Mouse (Mus musculus) urinary bladder, postnatal 36 days (tissue): ENCODE results near the gene Skp2.

Experiments used
- DNase-seq, 2 experiments: peaks; one replicate each; pipeline ENCODE4 v3.0.0; 2022; ENCODE audit warnings: low spot score in 2 of 2, mixed read lengths in 1 of 2

The Skp2 gene

DNA sequence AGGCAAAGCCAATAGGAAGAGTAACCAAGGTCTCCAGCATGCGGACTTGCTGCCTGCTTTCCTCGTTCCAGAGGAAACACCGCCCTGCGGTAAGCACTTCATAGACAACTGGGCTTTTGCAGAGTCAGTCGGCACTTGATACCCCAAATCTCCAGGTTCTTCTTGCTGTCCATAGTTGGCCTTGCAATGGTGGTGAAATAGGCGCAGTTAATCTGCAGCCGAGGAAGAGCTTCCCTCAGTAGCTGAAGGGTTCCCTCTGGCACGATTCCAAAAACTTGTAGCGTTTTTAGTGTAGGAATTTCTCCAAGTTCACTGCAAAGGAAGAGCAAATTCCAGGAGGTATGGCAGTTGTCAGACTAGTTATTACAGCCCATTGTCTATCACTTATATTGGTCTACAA, 41.7 kb downstream of the Skp2 start:
- DNase-seq, result no peak

DNA sequence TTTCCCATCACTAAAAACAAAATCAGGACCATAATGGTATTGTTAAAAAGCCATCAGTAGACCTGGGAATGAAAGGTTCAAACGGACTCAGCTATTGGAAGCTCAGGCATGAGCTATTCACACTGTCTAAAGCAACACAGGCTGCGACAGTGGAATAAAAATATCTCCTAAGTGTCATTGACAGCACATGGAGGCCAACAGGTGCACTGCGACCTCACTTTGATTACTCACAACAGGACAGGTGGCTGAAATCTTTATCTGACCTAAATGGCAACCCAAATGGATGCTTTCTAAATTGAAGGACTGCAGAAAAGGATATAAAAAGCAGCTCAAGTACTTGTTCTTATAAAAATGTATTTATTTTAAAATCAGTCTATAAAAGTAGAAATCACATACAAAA, 43.6 kb downstream of the Skp2 start:
- no peak for DNase-seq

GRCm38 (mm10) chr15:9110526-9111347, 44.5 kb downstream of the Skp2 start:
- no peak for DNase-seq

- DNase-seq, result no peak
Measured at GRCm38 (mm10) chr15:9106303-9107074, 48.7 kb downstream of the Skp2 start.

GRCm38 (mm10) chr15:9100446-9101077, 54.7 kb downstream of the Skp2 start:
- no peak for DNase-seq

DNA sequence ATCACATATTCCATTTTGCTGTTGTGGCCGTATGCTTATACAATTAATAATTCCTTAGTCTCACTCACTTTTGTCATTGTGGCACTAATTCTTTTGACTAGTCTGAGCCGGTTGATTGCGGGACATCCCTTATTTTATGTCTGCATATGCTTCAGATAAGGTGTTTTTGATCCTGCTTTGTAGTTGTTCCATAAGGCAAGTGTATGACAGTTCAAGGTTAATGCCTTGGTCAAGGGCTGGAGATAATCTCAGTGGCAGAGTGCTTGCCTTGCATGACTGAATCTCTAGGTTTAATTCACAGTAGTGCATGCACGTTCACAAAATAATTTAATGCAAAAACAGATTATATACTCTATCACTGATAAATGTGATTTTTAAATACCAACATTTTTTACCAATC, 58.4 kb downstream of the Skp2 start:
- DNase-seq, result no peak

DNA sequence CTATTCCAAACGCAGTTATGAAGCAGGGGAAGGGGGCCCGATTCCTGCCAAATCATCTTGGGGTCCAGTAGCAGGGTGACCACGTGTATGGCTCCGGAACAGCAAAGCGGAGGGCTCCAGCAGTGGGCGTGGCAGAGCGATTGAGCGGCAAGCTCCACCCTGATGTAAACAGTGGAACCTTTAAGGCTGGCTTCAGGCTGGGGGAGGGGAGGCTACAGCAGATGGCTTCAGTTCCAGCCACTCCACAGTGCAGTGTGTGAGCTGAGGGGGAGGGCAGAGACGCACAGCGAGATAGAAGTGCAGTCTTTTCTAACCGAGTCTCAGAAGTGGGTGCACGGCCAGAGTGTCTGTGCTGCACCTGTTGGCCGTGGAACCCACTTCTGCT, 60.9 kb downstream of the Skp2 start:
- DNase-seq, result no peak

- no peak for DNase-seq
Measured at GRCm38 (mm10) chr15:9093598-9094365, 61.4 kb downstream of the Skp2 start.

DNA sequence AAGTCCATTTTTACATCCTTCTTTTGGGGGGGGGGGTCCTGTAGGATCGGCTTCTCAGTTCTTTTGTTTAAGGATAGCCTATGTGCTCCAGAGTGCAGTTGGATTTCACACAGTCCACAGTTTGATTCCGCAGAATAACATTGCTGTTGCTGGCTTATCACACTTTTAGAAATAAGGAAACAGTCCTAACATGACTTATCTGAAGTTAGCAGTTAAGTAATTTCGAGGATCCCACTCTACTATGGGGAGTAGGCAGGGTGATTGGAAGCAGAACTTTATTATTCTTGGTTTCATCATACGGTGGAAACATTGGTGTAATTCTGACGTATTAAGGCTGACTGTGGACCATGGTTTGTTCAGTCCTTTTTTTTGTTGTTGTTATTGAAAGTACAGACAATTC, 64.6 kb downstream of the Skp2 start:
- no peak for DNase-seq

DNA sequence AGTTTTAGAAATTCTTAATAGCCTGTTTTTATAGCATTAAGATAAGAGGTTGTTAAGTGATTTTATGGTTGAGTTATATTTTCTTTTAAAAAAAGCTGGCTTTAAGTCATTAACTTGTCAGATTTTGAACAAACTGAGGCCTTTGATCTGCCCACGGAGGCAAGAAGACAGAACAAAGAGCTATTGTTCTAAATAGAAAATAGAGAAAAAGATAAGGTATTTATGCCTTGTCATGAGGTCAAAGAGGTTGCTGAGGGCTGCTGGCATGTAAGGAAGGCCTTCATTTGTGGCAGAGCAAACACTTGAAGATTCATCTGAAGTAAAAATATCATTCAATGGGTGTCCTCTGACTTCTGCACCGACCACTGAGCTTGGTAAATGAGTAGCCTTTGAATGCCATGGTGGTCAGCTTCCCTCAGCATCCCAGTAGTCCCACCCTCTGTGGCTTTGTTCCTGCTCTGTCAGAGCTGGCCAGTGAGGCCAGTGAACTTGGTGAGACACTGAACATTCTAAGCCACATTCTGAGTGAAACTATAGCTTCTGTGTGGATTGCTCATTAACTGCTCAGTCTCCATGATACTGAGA, 66.0 kb downstream of the Skp2 start:
- DNase-seq, result no peak

- DNase-seq, result no peak
Measured at GRCm38 (mm10) chr15:9088683-9089072, 66.5 kb downstream of the Skp2 start.

- no peak for DNase-seq
Measured at GRCm38 (mm10) chr15:9087895-9088682, 67.1 kb downstream of the Skp2 start.

- no peak for DNase-seq
Measured at GRCm38 (mm10) chr15:9087421-9087820, 67.8 kb downstream of the Skp2 start.

DNA sequence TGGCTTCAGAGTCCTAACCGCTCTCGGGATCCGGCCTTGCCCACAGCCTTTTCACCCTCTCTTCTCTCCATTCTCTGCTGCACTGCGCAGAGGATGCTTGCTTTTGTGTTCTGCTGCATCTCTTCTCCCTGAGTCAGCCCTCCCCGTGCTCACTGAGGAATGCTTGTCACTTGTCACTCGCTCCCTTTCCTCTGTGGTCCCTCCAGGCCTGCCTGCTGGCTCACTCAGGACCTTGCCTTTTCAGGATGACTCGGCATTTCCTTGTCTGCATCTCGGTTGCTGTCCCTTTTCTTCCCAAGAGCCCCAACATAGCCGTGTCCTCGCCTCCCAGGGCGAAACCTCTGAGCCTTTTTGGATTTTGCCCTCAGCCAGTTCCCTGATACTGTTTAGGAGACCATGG, 68.4 kb downstream of the Skp2 start:
- DNase-seq, result no peak

DNA sequence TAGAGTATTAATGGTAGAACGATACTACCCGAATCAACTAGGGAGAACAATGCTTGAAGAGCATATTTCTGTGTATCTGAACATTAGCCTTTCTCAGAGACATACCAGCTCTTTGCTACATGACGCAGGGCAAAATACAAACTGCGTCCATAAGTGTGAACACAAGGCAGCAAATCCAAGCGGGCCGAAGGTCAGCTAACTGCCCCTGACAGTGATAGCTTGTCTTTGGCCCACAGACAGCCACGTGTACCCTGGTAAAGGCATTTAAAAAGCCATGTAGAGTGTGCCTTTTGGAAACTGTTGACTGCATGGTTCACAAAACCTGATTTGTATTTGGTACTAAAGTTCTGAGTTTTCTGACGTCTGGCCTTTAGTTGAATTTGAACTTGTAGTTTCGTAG, 72.5 kb downstream of the Skp2 start:
- DNase-seq, result no peak

DNA sequence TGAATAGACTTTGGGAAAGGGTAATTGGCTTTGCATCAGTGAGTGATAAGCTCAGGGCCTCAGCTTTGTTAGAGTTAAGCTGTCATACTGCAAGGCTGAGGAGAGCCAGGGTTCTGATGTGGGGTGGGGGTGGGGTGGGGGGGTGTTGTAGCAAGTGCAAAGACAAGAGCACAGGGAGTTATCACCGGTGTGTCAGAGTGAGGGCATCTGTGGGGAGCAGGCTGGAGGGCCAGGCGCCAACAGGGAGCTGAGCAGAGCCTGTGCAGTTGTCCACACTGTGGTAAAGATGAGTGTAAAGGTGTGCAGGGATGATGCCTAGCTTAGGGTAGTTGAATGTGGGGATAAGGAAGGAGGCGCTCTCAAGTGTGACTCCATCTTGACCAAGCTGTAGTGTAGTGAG, 73.9 kb downstream of the Skp2 start:
- DNase-seq, result no peak

- no peak for DNase-seq
Measured at GRCm38 (mm10) chr15:9080206-9080605, 75.0 kb downstream of the Skp2 start.

DNA sequence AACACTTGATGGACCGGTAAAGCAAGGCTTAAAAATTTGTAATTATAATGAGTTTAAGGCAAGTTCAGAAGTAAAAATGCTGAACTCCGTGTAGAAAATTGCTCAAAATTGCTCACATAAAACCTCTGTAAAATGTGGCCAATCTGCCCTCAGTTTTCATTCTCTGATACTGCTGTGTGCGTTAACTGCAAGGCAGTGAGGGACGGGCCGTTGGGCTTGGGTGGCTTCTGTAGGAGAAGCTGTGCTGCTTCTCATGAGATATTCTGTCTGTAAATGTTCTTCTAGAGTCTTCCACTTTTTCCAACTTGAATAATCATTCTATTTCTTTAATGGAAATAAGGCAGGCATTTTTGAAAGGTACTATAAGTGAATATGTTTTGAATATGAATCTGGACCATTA, 75.6 kb downstream of the Skp2 start:
- DNase-seq, result no peak

- no peak for DNase-seq
Measured at GRCm38 (mm10) chr15:9078481-9079300, 76.5 kb downstream of the Skp2 start.

DNA sequence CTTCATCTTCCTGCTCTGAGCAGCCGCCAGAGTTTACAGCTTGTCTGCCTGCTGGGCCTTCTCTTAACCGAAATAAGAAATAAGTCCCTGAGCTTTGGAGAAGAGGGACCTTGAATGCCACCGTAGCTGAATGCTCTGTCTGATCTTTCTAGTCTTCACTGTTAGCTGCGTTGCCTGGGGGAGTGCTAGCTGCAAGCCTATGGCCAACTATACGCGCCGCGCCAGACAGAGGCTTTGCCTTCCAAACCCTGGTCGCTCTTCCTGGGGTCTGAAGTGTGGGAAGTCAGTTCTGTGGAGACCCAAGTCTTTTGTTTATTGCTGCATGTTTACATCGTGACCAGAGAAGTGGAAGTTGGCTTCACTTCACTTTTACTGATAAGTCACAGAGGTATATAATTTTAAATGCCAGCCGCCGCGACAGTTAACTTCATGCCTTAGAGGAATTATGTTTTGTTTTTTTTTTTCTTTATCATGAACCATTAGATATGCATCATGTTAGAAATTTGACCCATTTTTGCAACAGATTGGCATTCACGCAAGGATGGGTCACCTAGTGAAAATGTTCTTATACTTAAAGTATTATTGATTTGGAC, 79.5 kb downstream of the Skp2 start:
- no peak for DNase-seq
